Mouse (Mus musculus): ENCODE data around the gene Gm20517.

The Gm20517 gene

DNA sequence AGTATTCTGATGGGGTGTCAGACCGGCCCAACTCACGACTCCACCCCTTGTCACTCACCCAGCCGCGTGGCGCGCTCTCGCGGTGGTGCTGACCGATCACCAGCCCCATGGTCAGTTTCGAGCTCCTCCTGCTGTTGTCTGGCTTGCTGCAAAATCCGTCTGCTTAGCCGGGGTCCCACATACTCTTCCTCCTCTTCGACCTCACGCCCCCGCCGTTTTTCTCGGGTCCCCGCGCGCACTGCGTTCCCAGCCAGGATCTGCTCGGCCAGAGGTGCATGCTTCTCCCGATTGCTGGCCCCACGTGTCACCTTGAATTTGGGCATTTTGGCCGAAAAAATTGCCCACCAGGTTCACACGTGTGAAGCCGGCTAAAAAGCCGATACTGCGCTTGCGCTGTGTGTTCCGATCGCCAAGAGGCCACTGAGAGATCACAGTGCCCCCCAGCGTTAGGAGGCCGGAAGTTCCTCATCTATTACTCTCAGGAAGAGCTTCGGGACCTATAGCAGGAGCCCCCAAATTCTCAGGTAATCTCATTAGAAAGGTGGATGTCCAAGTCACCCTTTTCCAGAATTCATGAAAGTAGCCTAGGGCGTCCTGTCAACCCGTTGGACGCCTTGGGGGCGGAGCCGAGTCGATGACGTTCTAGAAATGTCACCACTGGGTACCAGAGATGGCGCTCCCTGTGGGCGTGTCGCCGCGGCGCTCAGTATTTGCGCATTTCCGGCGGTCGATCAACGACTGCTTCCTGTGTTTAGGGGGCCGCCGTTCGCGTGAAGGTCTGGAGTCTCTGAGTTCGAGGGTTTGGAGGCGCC, at the start of gene Gm20517, which contains the start of the genes Bysl and Med20:
Gm20517 (plus strand) TSS at position 741 of the 812 bp plus-strand sequence.
Bysl (minus strand) TSS at position 644 of the 812 bp plus-strand sequence.
Med20 (plus strand) TSS at position 734 of the 812 bp plus-strand sequence.
- DNase-seq (ENCODE audit: extremely low read depth, insufficient read length, low spot score), result peak; percentile 92

DNA sequence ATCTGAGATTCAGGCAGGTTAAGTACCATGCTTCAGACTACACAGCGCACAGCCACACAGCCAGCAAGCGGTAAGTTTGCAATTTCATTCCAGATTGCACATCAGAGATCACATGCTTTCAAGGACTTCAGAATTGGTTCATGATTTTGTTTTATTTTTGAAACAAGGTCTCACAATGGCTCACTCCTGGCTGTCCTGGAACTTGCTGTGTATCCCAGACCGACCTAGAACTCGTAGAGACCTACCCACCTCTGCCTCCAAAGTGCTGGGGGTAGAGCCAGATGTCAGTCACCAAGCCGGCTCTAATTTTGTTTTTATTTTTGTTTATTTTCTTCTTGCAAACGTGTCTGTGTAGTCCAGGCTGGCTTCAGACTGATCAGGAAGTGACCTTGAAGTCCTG, 48.5 kb upstream of the Gm20517 start:
- no peak for DNase-seq (ENCODE audit: extremely low read depth, insufficient read length, low spot score)

DNA sequence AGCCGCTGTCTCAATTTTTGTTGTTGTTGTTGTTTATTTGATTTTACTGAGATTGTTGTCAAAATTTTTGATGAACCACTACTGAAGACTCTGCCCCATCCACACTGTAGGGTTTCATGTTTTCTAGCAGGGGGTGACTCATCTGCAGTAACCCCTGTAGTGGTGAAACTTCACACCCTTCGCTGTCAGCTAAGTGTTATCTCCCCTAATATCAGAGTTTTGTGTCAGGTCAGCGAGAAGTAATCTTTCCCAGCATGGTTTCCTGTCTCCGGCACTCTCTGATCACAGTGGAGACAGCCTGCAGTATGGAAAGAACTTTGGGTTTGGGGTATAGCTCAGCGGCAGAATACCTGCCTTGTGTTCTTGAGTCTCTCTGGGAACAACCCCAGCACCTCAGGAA, 46.8 kb upstream of the Gm20517 start:
- DNase-seq (ENCODE audit: extremely low read depth, insufficient read length, low spot score), result no peak

DNA sequence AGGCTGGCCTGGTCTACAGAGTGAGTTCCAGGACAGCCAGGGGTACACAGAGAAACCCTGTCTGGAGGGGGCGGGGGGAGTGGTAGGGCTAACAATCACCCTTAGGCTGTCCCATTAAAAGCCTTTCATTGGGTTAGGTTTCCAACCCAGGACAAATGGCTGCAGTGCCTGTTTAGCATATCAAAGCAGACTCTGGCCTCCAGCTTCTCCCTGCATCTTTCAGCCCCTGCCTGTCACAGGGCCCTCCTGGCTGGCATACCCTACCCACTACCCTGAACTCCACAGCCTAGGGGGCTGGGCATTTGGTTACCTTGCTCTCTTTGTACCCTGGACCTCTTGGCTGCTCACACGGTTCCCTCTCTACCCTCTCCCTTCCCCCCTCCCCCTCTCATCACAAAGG, 45.3 kb upstream of the Gm20517 start:
- DNase-seq (ENCODE audit: extremely low read depth, insufficient read length, low spot score), result no peak

DNA sequence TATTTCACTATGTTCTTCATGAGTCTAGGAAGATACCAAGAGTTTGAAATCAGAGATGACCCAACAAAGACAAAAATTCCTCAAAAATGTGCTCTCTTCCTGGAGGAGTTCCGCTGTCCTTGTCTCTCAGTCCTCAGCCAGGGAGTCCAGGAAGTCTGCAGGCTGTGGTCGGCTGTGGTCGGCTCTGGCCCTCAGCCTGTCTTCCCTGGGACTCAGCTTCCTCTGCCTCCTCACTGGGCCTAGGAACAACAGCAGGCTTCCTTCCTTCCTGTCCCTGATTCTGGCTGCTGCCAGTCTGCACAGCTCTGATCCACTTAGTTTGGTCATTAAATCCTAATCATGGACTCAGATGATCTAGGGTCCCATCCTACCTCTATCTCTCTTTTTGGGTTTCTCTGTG, 44.1 kb upstream of the Gm20517 start:
- DNase-seq (ENCODE audit: extremely low read depth, insufficient read length, low spot score), result no peak

DNA sequence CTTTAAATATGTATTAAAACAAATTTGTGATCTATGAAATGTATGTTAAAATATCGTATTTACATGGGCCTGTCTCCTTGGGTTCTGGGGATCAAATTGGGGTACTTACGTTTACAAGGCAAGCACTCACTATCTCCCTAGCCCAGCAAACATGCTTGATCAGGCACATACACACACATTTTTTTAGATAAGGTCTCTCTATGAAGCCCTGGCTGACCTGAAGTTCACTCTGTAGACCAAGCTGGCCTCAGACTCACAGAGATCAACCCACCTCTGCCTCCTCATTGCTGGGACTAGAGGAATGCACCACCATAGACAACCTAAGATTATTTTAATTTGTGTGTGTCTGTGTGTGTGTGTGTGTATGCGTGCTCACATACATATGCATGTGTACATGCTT, 43.0 kb upstream of the Gm20517 start:
- no peak for DNase-seq (ENCODE audit: extremely low read depth, insufficient read length, low spot score)

DNA sequence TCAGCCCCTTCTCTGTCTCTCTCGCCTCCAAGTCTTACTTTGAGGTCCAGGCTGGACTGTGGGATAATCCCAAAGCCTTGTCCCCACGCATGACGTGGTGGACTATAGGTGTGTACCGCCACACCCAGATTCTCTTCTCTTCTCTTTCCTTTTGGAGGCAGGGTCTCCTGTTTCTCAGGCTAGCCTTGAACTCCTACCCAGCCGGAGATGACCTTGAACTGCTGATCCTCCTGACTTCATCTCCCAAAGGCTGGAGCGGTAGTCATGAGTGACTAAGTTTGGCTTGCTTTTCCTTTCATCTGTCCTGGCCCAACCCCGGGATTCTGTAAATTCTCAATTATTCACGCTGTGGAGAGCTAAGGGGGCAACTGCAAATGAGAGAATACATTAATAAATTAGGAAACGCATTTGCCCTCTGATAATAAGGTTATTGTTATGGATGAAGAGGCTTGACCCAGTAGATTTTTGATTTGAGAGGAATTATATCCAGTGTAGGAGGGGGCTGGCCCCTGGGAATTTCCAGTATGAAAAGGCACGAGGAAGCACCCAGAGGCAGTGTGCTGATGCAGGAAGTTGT, 42.4 kb upstream of the Gm20517 start:
- DNase-seq (ENCODE audit: extremely low read depth, insufficient read length, low spot score), result no peak

DNA sequence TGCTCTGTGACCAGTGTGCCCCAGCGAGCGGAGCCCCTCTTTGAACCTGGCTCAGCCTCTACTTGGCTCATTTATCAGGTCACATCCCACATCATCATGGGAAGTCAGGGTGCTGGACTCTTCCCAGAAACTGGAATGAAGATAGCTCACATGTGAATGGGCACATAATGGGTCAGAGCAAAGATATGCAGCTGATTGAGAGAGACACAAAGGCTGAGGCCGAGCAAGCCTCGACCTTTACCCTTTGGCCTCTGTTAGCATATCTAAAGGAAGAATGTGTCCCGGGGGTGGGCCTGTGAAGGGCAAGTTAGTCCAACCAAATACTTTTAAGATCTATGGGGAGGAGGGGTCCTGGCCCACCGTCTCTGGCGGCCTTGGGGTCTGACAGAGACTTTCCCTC, 39.8 kb upstream of the Gm20517 start:
- DNase-seq (ENCODE audit: extremely low read depth, insufficient read length, low spot score), result no peak

DNA sequence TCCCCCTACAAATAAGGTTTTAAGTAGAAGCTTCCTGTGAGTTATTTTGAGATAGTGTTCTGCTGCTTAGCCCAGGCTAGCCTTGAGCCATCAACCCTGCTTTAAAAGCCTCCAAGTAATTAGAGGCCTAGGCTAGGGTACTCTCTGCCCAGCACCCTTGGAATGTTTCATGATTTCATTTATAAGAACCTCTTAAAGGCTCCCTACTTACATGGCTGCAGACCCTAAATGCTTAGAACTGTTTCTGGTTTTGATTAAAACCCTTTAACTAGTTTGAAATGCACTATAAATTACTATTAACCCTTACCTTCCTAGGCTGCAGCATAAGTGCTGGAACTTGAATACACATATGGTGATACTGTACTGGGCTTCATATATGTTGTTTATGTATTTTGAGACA, 39.0 kb upstream of the Gm20517 start:
- DNase-seq (ENCODE audit: extremely low read depth, insufficient read length, low spot score), result no peak

DNA sequence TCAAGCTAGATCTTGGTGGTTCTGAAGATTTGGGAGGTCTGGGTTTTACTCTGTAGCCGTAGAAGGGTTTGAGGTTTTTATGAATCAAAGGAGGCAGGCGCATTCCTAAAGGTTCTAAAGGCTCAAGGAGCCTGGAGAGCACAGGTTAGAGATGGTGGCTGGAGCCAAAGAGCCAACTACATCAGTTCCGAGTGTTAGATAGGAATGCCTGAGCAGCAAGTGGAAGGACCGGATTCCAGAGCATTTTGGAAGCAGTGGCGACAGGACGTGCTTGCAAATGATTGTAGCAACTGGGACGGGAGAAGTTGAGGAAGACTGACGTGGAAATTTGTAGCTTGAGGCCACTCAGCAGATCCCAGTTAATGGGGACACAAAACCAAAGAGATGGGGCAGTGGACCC, 37.4 kb upstream of the Gm20517 start:
- no peak for DNase-seq (ENCODE audit: extremely low read depth, insufficient read length, low spot score)

DNA sequence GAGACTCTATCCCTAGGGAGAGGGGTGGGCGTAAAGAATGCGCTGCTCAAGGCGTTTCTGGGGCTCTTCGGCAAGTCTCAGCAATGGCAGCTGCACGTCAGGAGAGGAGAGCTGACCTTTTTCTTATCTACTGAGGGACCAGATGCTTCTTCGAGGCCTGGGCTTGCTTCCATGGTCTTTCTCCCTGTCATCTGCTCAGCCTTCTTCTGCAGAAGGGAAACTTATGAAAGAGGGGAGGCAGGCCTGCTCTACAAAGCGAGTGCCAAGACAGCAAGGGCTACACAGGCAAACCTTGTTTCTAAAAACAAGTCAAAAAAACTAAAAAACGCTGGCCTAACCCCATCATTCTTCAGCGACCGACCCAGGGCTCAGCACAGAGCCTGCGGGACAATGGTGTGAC, 36.6 kb upstream of the Gm20517 start:
- DNase-seq (ENCODE audit: extremely low read depth, insufficient read length, low spot score), result no peak

DNA sequence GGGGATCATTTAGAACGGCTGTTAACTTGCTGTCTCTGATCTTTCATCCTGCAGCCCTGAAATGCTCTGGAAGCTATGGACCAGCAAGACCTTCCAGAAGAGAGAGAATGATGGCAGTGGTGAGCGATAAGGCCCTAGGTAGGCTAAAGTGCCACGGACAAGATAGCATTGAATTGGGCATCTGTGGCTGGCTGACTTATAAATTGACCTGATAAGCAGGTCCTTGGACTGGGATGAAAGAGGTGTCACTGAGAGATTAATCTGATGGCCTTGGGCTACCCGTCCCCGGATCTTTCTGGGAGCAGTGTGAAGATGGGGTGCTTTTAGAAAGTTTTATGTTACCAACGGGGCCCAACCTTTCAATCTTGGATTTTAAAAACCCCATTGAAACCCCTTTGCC, 32.7 kb upstream of the Gm20517 start:
- DNase-seq (ENCODE audit: extremely low read depth, insufficient read length, low spot score), result no peak

DNA sequence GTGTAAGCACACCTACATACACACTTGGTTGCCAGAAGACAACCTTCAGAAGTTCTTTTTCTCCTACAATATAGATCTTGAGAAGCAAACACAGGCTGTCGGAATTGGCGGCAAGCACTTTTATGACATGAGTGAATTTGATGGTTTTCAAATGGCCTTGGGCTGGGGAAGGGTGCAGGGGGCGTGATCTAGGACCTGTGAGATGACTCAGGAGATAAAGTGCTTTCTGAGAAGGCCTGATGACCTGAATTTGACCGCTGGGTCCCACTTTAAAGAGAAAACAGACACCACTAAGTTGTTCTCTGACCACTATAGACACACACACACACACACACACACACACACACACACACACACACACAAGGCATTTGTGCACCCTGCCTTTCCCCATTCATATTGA, 30.4 kb upstream of the Gm20517 start:
- DNase-seq (ENCODE audit: extremely low read depth, insufficient read length, low spot score), result no peak

DNA sequence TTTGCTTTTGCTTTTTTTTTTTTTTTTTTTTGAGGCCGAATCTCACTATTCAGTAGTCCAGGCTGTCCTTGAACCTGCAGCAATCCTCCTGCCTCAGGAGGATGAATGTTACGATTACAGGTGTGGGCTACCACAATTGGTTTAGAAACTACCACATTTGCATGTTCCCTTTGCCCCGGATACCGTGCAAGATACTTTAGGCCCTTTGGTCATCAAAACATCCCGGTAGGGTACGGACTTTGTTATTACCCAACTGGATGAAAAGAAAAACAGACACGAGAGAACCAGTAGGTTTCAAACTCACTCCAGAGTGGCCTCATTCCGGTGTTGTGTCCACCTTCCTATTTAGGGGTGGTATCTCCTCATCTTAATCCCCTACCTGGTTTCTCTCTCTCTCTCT, 22.9 kb upstream of the Gm20517 start:
- no peak for DNase-seq (ENCODE audit: extremely low read depth, insufficient read length, low spot score)

DNA sequence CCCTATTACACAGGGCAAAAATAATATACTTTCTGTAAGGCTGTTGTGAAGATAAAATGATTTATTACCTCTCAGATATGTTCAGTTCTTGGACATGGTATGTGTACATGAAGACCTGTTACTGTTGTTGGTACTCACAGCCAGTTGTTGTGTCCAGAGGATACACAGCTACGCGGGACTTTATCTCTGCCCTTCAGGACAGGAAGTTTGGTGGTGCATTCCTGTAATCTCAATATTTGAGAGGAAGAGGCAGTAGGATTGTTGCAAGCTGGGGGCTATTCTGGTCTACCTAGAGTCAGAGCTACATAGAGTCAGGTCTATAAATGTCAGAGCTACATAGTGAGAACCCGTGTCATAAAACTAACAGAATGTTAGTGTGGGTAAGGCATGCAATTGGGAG, 20.3 kb upstream of the Gm20517 start:
- DNase-seq (ENCODE audit: extremely low read depth, insufficient read length, low spot score), result no peak

DNA sequence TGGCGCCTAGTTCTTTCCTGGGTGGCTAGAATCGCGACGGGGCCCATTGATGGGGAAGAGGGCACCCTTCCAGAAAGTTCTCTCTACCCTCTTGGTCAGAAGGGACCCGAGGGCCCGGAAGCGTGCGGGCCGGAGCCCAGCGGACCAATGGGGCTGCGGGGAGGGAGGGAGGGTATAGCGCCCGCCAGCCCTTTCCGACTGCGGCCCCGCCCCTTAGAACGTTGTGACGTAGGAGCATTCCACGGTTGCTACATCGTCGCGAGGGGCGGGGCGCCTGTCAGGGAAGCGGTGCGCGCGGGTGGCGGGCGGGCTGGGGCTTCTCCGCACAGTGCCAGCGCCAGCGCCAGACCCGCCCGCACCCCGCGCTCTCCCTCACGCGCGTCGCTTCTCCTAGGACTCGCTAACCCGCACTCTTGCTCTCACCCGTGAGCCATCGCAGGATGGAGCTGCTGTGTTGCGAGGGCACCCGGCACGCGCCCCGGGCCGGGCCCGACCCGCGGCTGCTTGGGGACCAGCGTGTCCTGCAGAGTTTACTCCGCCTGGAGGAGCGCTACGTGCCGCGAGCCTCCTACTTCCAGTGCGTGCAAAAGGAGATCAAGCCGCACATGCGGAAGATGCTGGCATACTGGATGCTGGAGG, 18.1 kb upstream of the Gm20517 start:
- peak; percentile 93 for DNase-seq (ENCODE audit: extremely low read depth, insufficient read length, low spot score)

DNA sequence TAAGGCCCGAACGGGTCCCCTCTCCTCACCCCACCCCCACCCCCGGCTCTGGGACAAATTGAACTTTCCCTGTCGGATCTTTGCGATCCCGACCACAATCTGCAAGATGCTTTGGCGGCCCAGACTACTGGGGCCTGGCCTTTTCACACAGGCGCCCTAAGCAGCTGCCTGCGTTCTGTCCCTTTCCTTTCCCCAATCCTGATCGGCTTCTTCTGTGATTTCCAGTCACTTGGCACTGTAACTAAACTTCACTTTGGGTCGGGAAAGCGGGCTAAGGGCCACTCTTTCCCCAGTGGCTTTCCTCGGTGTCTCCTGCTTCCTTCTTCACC, 17.6 kb upstream of the Gm20517 start:
- no peak for DNase-seq (ENCODE audit: extremely low read depth, insufficient read length, low spot score)

DNA sequence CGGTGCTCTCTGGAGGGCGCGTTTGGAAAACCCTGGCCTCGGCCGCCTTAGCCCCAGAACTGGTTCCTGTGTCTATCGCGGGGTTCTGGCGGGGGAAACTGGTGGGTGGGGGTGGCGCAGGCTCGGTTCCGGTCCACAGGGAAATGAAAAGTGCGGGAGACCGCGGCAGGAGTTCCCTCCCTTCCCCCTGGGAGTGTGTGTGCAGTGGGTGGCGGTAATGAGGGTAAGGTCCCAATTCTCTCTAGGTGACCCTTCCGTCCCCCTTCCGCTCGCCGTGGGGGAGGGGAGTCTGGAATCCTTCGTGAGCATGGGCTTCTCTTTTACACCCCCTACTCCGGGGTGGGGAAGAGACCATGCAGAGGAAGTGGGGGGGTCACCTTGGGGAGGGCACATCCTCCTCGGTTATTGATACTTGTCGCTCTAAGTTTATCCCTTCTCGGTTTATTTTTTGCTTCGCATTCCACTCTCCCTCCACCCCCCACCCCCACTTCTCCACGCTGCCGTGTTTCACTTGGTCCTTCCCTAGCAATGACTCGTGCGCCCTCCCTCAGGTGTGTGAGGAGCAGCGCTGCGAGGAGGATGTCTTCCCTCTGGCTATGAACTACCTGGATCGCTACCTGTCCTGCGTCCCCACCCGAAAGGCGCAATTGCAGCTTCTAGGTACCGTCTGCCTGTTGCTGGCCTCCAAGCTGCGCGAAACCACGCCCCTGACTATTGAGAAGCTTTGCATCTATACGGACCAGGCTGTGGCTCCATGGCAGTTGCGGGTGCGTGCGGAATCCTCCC, 17.0 kb upstream of the Gm20517 start:
- peak; percentile 64 for DNase-seq (ENCODE audit: extremely low read depth, insufficient read length, low spot score)

DNA sequence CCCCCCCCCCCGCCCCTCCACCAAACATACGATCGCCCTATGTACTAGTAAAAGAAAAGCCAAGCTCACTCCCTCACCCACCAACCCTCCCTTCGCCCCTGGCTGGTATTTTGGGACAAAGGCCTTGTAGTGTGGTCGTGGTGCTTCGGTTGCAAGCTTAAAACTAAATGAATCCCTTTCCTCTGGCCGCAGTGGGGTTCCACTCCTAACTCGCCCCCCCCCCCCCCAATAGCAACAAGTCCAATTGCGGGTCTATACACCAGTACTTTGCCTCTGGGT, 16.5 kb upstream of the Gm20517 start:
- DNase-seq (ENCODE audit: extremely low read depth, insufficient read length, low spot score), result no peak

DNA sequence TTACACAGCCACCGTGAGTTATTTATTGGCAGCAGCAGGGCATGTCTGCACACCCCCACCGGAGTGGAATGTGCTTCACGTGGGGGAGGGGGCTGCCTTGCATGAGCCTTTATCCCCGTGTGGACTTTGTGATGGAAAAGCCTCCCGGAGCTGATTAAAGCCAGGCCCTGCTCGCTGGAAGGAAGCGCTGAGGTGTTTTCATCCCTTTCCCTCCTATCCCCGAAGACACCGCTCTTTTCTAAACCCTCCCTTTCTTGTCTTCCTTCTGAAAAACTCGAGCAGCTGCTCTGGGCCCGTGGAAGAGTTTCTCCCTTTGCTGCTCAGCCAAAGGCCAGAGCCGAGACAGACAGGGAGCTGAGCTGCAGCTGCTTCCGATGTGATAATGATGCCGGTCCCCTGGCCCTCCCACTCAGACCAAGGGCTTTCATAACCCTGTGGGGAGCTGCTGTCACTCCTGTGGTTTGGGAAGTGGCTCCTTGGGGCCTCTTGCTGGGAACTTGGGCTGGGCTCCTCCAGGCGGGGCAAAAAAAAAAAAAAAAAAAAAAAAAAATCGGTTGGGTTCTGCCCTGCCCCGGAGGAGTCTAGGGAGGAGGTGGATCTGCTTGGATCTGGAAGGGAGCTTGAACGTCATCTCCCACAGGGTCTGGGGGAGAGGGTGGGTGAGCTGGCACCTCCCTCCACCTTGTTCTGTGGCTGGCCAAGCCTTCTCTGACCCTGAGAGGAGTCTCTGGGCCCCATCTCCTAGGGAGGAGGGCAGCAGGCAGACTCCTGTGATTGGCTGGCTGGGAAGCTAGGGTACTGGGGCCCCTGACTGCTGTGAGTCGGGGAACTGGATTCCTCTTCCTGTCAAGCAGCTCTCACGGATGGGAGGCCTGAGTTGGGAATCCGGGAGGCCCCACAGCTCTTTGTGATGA, 15.9 kb upstream of the Gm20517 start:
- peak; percentile 66 for DNase-seq (ENCODE audit: extremely low read depth, insufficient read length, low spot score)
